ENCODE assay signal across 18 mouse cellular contexts in the genomic region with DNA sequence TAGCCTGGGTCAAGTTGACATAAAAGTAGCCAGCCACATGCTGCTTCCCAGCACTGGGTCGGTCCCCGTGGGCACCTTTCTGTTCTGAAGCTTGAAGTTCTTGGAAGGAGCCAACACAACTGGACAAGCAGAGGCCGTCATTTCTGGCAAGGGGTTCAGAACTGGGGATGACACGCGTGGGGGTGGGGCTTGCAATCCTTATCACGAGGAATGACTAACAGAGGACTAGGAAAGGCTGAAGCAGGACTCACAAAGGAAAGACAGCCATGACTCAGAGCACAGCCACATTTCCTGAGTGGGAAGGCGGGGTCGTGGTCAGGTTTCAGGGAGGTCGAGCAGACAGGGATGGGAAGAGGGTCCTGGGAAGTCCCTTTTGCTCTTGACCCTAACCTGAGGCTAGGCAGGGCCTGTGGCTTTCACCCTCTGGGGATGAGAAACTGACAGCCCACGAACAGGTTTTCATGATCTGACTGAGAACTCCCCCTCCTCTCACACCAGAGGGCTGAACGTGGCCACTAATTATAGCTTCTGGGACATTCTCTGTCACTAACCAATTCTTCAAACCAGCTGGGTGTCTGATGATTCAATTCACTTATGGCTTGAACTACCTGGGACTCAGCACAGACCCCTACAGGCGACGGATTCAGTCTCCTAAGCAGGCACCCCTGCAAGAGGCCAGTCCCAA. TPM values are rescaled to one million over a fixed set of nuclear protein-coding genes. Genes with fewer than 3 reads are reported as not detected.
DNase-seq lines count a peak whose midpoint lies in the region; ATAC-seq lines count a peak whose summit lies in the region.
"Had no signal": no experiment of that assay in that cellular context is flagged by ENCODE, and none has a peak within 500 bp of the region (broad histone marks: within the 10 kb centered on the region; RNA-seq: fewer than 3 reads in every experiment).

No protein-coding gene starts in this region.

- no peaks in the 10 kb centered on the region for H3K9me3 ChIP-seq in heart, embryonic 10.5 days
- H3K9me3 ChIP-seq in midbrain, embryonic 13.5 days, result no peaks in the 10 kb centered on the region
- no peaks in the 10 kb centered on the region for H3K9me3 ChIP-seq in midbrain, embryonic 14.5 days (ENCODE audit: control insufficient read depth, low read length)
- no peaks in the 10 kb centered on the region for H3K9me3 ChIP-seq in forebrain, embryonic 12.5 days
- no peaks in the 10 kb centered on the region for H3K9me3 ChIP-seq in kidney, embryonic 16.5 days (ENCODE audit: low read length)
- H3K9me3 ChIP-seq: embryonic facial prominence, embryonic 15.5 days; liver, embryonic 15.5 days; neural tube, embryonic 12.5 days had no signal

- peak; percentile 26 to 33 for DNase-seq in heart, postnatal 10 days
- no peak for DNase-seq in heart, embryonic 10.5 days (ENCODE audit: low spot score)
- DNase-seq in midbrain, embryonic 14.5 days, result no peak
- DNase-seq in Muller cell, postnatal 12 days (ENCODE audit: inconsistent ontology term), result peak; percentile 92
- DNase-seq in fibroblast of lung, adult 2 months (ENCODE audit: low read depth), result peak; percentile 57
- DNase-seq: cerebellum, adult 18-20 months; kidney, adult 8-10 months; lung, postnatal 36 days; retina, postnatal 1 day had no signal

- no peak overlapping the region for H3K4me2 ChIP-seq in midbrain, embryonic 13.5 days (replicated peaks)
- H3K4me2 ChIP-seq in midbrain, embryonic 14.5 days (ENCODE audit: low read length), result no peak overlapping the region
- H3K4me2 ChIP-seq in forebrain, embryonic 12.5 days, result no peak overlapping the region
- H3K4me2 ChIP-seq in kidney, embryonic 16.5 days (replicated peaks; ENCODE audit: low read depth, low read length), result no peak overlapping the region
- H3K4me2 ChIP-seq: embryonic facial prominence, embryonic 15.5 days; liver, embryonic 15.5 days; neural tube, embryonic 12.5 days had no signal

- ATAC-seq in midbrain, embryonic 13.5 days, result no peak
- ATAC-seq in midbrain, embryonic 14.5 days (ENCODE audit: low FRiP score, low TSS enrichment), result no peak
- no peak for ATAC-seq in forebrain, embryonic 12.5 days (ENCODE audit: low FRiP score)
- ATAC-seq in kidney, embryonic 16.5 days (ENCODE audit: low FRiP score, low TSS enrichment), result no peak
- ATAC-seq: forebrain, embryonic 14.5 days had no signal

- H3K4me3 ChIP-seq in heart, embryonic 10.5 days, result no peak overlapping the region
- H3K4me3 ChIP-seq in midbrain, embryonic 13.5 days (replicated peaks), result no peak overlapping the region
- H3K4me3 ChIP-seq in midbrain, embryonic 14.5 days (replicated peaks; ENCODE audit: low read depth, low read length), result no peak overlapping the region
- H3K4me3 ChIP-seq in forebrain, embryonic 12.5 days (replicated peaks), result no peak overlapping the region
- H3K4me3 ChIP-seq in kidney, embryonic 16.5 days (ENCODE audit: low read length), result no peak overlapping the region
- H3K4me3 ChIP-seq: embryonic facial prominence, embryonic 15.5 days; liver, embryonic 15.5 days; neural tube, embryonic 12.5 days had no signal

- H3K4me1 ChIP-seq in heart, embryonic 10.5 days, result peaks cover 43% of the 10 kb centered on the region
- peaks cover 29% of the 10 kb centered on the region for H3K4me1 ChIP-seq in midbrain, embryonic 13.5 days (replicated peaks)
- peaks cover 6% of the 10 kb centered on the region for H3K4me1 ChIP-seq in midbrain, embryonic 14.5 days (ENCODE audit: control insufficient read depth, insufficient read depth, low read length)
- peaks cover 25% of the 10 kb centered on the region for H3K4me1 ChIP-seq in forebrain, embryonic 12.5 days
- peaks cover 18% of the 10 kb centered on the region for H3K4me1 ChIP-seq in kidney, embryonic 16.5 days (ENCODE audit: insufficient read depth, low read length)

- no peaks in the 10 kb centered on the region for H3K36me3 ChIP-seq in heart, embryonic 10.5 days
- no peaks in the 10 kb centered on the region for H3K36me3 ChIP-seq in midbrain, embryonic 13.5 days
- H3K36me3 ChIP-seq in midbrain, embryonic 14.5 days (ENCODE audit: control insufficient read depth, insufficient read depth, low read length), result no peaks in the 10 kb centered on the region
- no peaks in the 10 kb centered on the region for H3K36me3 ChIP-seq in forebrain, embryonic 12.5 days (replicated peaks)
- no peaks in the 10 kb centered on the region for H3K36me3 ChIP-seq in kidney, embryonic 16.5 days (ENCODE audit: insufficient read depth, low read length)
- H3K36me3 ChIP-seq: embryonic facial prominence, embryonic 15.5 days; G1E; liver, embryonic 15.5 days; neural tube, embryonic 12.5 days had no signal

- H3K9ac ChIP-seq in midbrain, embryonic 13.5 days (replicated peaks), result no peak overlapping the region
- H3K9ac ChIP-seq in midbrain, embryonic 14.5 days (replicated peaks; ENCODE audit: low read length), result no peak overlapping the region
- H3K9ac ChIP-seq in forebrain, embryonic 12.5 days, result no peak overlapping the region
- H3K9ac ChIP-seq in kidney, embryonic 16.5 days (replicated peaks; ENCODE audit: low read length), result no peak overlapping the region
- H3K9ac ChIP-seq: embryonic facial prominence, embryonic 15.5 days; liver, embryonic 15.5 days; neural tube, embryonic 12.5 days had no signal

- intact Hi-C loops in heart, postnatal 10 days (cut with DNase I), result no loop called here

- no peak overlapping the region for H3K27ac ChIP-seq in heart, embryonic 10.5 days
- peak overlapping the region; percentile 19; the same call in 1 of the 2 replicates for H3K27ac ChIP-seq in midbrain, embryonic 13.5 days
- no peak overlapping the region for H3K27ac ChIP-seq in midbrain, embryonic 14.5 days (replicated peaks; ENCODE audit: low read depth, low read length)
- no peak overlapping the region for H3K27ac ChIP-seq in forebrain, embryonic 12.5 days
- no peak overlapping the region for H3K27ac ChIP-seq in kidney, embryonic 16.5 days (ENCODE audit: low read length)
- H3K27ac ChIP-seq: embryonic facial prominence, embryonic 15.5 days; liver, embryonic 15.5 days; neural tube, embryonic 12.5 days had no signal

- peaks cover 15% of the 10 kb centered on the region; the same call in 1 of the 2 replicates for H3K27me3 ChIP-seq in heart, embryonic 10.5 days (ENCODE audit: insufficient read depth, poor library complexity, severe bottlenecking)
- no peaks in the 10 kb centered on the region for H3K27me3 ChIP-seq in midbrain, embryonic 13.5 days
- no peaks in the 10 kb centered on the region for H3K27me3 ChIP-seq in midbrain, embryonic 14.5 days (ENCODE audit: control insufficient read depth, insufficient read depth, low read length)
- no peaks in the 10 kb centered on the region; the same call in 1 of the 2 replicates for H3K27me3 ChIP-seq in forebrain, embryonic 12.5 days
- H3K27me3 ChIP-seq in kidney, embryonic 16.5 days (ENCODE audit: insufficient read depth, low read length), result 0 out of 2 replicates have a peak, but pooled peaks cover 4% of the 10 kb centered on the region
- H3K27me3 ChIP-seq: embryonic facial prominence, embryonic 15.5 days had no signal

- WGBS in heart, embryonic 10.5 days, result 47% methylated on average over 13 of the region's 13 CpGs
- WGBS in midbrain, embryonic 13.5 days, result 58% methylated on average over 13 of the region's 13 CpGs
- 55% methylated on average over 13 of the region's 13 CpGs for WGBS in midbrain, embryonic 14.5 days
- 64% methylated on average over 13 of the region's 13 CpGs for WGBS in forebrain, embryonic 12.5 days
- 50% methylated on average over 13 of the region's 13 CpGs for WGBS in kidney, embryonic 16.5 days

RNA-seq across cellular contexts. Expression of a gene that starts 2.4 kb away (rescaled TPM):
- 1 to 10 TPM; 6.3 to 7.7 TPM for total RNA-seq in heart, postnatal 10 days (2021)
- polyA plus RNA-seq in heart, embryonic 10.5 days (2016; fragmentation: Nextera tagmentation; extraction: Ambion mirVana), result 1.0 and 2.7 TPM in 2 replicates
- polyA plus RNA-seq in midbrain, embryonic 13.5 days (2015; fragmentation: Nextera tagmentation; extraction: Ambion mirVana), result 8.5 and 14.3 TPM in 2 replicates
- 25.7 and 76.6 TPM in 2 replicates for polyA plus RNA-seq in midbrain, embryonic 14.5 days (2014; fragmentation: Nextera tagmentation; extraction: Ambion mirVana)
- polyA plus RNA-seq in forebrain, embryonic 12.5 days (2016; fragmentation: Nextera tagmentation; extraction: Ambion mirVana), result 7.0 and 11.0 TPM in 2 replicates
- polyA plus RNA-seq in kidney, embryonic 16.5 days (2015; fragmentation: Nextera tagmentation; extraction: Ambion mirVana), result 1.0 and 1.1 TPM in 2 replicates
- total RNA-seq: G1E; granulocyte monocyte progenitor cell, adult 5-6 weeks had no signal
- polyA plus RNA-seq: G1E; liver, embryonic 15.5 days had no signal

Comparison
In these comparisons a context has a peak if more than half of its experiments do, and no peak if none do; other contexts are left out.
1. DNase-seq: peak in heart, postnatal 10 days (2 of 2), Muller cell, postnatal 12 days (single experiment) and fibroblast of lung, adult 2 months (single experiment); none in heart, embryonic 10.5 days (single experiment) and midbrain, embryonic 14.5 days (single experiment).